Mouse (Mus musculus) embryonic fibroblast, embryonic 13.5 days (primary cell): Measurements from ENCODE around the gene Ube2k. TPM values are rescaled to one million over a fixed set of nuclear protein-coding genes. Genes with fewer than 3 reads are reported as not detected.

Source experiments
- H3K27ac ChIP-seq: 2 replicates; pipeline ENCODE4 v1.5.1; 2012; ENCODE audit warnings: low read length, control low read depth, inconsistent platforms; ENCODE audit not compliant: insufficient read depth
- H3K4me1 ChIP-seq: 2 replicates; pipeline ENCODE4 v1.6.1; 2011; ENCODE audit warnings: low read length; ENCODE audit not compliant: control insufficient read depth, insufficient read depth
- H3K4me3 ChIP-seq: 2 replicates; pipeline ENCODE4 v1.5.1; 2011; ENCODE audit warnings: mild to moderate bottlenecking, control low read depth, low read length; ENCODE audit not compliant: insufficient read depth
- CTCF ChIP-seq: IDR thresholded peaks from 2 replicates; pipeline ENCODE4 v1.5.1; 2011; ENCODE audit warnings: mild to moderate bottlenecking, control low read depth, low read length, moderate library complexity, borderline replicate concordance; ENCODE audit not compliant: insufficient read depth
- POLR2A ChIP-seq: IDR thresholded peaks from 2 replicates; pipeline ENCODE4 v1.6.1; 2011; ENCODE audit warnings: low read depth, mild to moderate bottlenecking, control low read depth, low read length, moderate library complexity
- polyA plus RNA-seq: library from polyadenylated mRNA; stranded (reverse); fragments of >200 nt; gene quantifications from 2 replicates; pipeline ENCODE4 v1.2.4, GENCODE M21; 2011; ENCODE audit warnings: low read depth; ENCODE audit not compliant: missing spikeins, insufficient read length

The Ube2k gene
- polyA plus RNA-seq, 1 experiment: 180 TPM

DNA sequence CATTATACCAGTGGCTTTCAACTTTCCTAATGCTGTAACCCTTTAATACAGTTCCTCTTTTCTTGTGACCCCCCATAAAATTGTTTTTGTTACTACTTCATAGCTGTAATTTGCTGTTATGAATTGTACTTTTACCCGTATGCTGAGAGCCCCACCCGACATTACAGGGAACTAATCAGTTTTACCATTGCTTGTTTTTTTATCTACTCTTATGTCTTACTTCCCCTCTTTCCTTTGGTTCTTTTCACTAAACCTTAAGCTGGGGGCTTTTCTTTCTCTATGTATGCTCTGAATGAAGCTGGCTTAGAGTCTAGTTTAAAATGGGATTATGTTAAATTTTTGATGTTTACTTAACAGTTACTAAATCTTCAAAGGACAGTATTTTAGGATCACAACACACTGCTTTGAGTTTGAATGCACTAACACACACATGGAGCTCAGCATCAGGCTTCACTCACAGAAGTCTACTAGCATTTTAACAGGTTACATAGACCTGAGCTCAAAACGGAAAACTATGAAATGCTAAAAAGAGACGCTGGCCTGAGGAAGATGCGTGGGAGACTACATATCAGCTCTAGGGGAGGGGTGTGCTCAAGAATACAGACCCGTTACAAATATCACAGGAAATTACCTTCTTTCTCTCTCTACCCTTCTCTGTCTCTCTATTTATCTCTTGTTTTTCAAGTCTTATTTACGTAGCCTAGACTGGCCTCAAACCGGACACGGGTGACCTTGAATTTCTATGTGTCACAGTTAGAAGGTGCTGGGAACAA, 76.3 kb downstream of the Ube2k start:
- TF ChIP-seq CTCF: no peak
- no peak for TF ChIP-seq POLR2A
- Histone ChIP-seq H3K4me3 (no peak overlapping the region), H3K27ac (no peak overlapping the region), H3K4me1 (no peaks in the 10 kb centered on the region)

DNA sequence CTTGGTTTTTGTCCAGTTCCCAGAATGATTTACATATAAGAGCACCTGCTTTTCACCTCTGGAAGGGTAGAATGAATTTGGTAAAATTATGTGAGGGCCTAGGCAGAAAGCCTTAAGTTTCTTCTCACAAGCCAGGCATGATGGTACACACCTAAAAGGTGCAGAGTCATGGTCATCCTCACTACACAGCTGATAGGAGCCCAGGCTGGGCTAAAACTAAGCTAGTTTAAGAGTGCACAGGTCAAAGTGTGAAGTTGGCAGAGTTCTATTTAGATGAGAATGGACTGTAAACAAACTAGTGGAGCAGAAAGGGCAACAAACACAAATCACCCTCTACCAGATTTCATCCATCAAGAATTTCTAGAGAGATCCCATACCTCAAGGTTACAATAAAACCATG, 87.3 kb downstream of the Ube2k start:
- Histone ChIP-seq H3K27ac (no peak overlapping the region), H3K4me3 (no peak overlapping the region), H3K4me1 (no peaks in the 10 kb centered on the region)
- no peak for TF ChIP-seq CTCF
- no peak for TF ChIP-seq POLR2A

DNA sequence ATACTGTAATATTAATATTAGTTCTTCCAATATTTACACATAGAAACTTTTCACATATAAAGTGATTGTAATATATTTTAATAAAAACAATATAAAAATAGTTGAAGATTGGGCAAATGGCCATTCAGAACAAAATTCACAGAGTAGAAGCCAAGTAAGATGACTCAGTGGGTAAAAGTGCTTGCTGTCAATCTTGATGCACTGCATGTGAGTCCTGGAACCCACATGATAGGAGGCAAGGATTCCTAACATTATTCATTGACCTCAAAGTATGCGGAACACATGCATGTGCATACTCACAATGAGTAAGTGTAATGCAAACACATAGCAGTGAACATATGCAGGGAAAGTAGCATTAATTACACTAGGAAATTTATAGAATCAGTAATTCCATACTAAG, 101.9 kb downstream of the Ube2k start:
- H3K27ac ChIP-seq: no peak overlapping the region
- H3K4me3 ChIP-seq: no peak overlapping the region
- no peak for TF ChIP-seq CTCF
- 0 out of 2 replicates have a peak, but pooled peaks have one; percentile 27 for TF ChIP-seq POLR2A
- peaks cover 3% of the 10 kb centered on the region for H3K4me1 ChIP-seq

Other genes starting within 250 kb of the Ube2k start
- 50.8 and 63.8 TPM in 2 replicates for gene Rfc1, start 201.6 kb upstream of the Ube2k start, polyA plus RNA-seq
- not detected in 2 replicates for gene Klb, start 188.9 kb upstream of the Ube2k start, polyA plus RNA-seq
- 888 and 993 TPM in 2 replicates for gene Rpl9, start 145.8 kb upstream of the Ube2k start, polyA plus RNA-seq
- gene Lias, start 145.7 kb upstream of the Ube2k start, polyA plus RNA-seq: 34.4 and 47.6 TPM in 2 replicates
- 127 and 148 TPM in 2 replicates for gene Ugdh, start 101.3 kb upstream of the Ube2k start, polyA plus RNA-seq
- gene Gm43552, start 44.4 kb upstream of the Ube2k start, polyA plus RNA-seq: not detected in 2 replicates
- gene Smim14, start within 50 bp of the Ube2k start, polyA plus RNA-seq: 110 and 112 TPM in 2 replicates
- 203 and 225 TPM in 2 replicates for gene Pds5a, start 161.0 kb downstream of the Ube2k start, polyA plus RNA-seq
- gene N4bp2, start 226.3 kb downstream of the Ube2k start, polyA plus RNA-seq: 13.6 and 15.4 TPM in 2 replicates